Mouse (Mus musculus): Measurements from ENCODE around the gene Cebpzos. TPM values are rescaled to one million over a fixed set of nuclear protein-coding genes. Genes with fewer than 3 reads are reported as not detected.

The Cebpzos gene
- polyA plus RNA-seq, 1 experiment from 2014 or later: 98.1 TPM

DNA sequence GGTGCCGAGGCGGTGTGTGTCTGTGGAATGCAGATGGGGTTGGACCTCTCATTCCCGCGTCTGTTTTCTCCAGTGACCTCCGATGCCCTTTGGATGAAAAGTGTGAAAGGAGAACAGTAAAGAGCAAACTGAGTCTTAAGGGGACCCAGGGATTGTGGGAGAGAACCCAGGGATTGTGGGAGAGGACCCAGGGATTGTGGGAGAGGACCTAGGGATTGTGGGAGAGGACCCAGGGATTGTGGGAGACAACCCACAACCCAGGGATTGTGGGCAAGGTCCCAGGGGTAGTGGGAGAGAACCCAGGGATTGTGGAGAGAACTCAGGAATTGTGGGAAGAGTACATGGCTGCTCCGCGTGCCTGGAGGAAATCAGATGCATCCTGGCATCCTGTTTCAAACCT, 21.3 kb upstream of the Cebpzos start:
- Histone ChIP-seq H3K9ac (replicated peaks; ENCODE audit: low read length) (0 out of 2 replicates have a peak overlapping the region, but pooled peaks have one; percentile 52), H3K4me3 (ENCODE audit: low read length) (no peak overlapping the region), H3K4me1 (ENCODE audit: insufficient read depth, low read length) (no peaks in the 10 kb centered on the region), H3K27me3 (ENCODE audit: insufficient read depth, low read length) (no peaks in the 10 kb centered on the region), H3K4me2 (replicated peaks; ENCODE audit: low read depth, low read length) (peak overlapping the region; percentile 47; the same call in 1 of the 2 replicates), H3K27ac (ENCODE audit: low read length) (no peak overlapping the region), H3K9me3 (ENCODE audit: low read length) (no peaks in the 10 kb centered on the region), H3K36me3 (ENCODE audit: insufficient read depth, low read length) (no peaks in the 10 kb centered on the region)
- no peak for ATAC-seq (ENCODE audit: low FRiP score, low TSS enrichment)
- WGBS: 78% methylated on average over 7 of the region's 7 CpGs

DNA sequence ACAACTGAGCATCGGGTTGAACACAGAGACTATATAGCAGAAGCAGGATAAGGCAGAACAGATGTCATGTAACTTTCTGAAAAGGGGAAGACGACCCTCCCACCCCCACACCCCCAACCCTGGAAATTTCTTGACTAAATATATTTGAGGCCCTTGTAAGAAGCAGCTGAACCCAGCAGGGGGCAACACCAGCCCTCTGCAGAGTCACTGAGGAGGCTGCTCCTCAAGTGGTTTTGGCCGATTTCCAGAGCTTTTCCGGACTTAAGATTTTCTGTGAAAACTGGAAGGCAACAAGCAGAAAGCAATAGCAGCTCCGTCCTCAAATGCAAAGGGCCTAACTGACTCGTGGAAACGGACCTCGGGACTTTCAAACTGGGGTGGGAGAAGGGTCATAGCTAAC, 20.9 kb upstream of the Cebpzos start:
- H3K9ac ChIP-seq (replicated peaks; ENCODE audit: low read length): peak overlapping the region; percentile 52; the same call in 1 of the 2 replicates

DNA sequence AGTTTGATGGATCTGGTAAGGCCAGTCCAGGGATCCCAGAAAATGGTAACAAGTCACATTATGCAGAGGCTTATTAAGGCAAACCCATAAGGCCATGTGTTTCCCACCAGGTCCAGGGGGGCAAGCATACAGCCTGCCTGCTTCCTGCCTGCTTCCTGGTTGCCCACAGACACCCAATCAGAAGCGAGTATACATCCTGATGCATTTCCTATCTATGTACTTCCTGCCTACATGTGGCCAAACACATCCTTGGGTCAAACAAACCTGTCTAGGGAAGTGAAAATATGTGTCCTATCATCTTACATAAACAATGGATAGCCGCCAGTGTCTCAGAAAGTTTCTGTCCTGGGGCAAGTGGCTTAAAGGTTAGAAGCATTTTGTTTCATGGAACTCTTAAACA, 13.1 kb upstream of the Cebpzos start:
- H3K9ac ChIP-seq (replicated peaks; ENCODE audit: low read length): no peak overlapping the region
- H3K27me3 ChIP-seq (ENCODE audit: insufficient read depth, low read length): no peaks in the 10 kb centered on the region
- no peak for ATAC-seq (ENCODE audit: low FRiP score, low TSS enrichment)
- 0 out of 2 replicates have a peak, but pooled peaks cover 3% of the 10 kb centered on the region for H3K9me3 ChIP-seq (ENCODE audit: low read length)
- no peak overlapping the region for H3K4me3 ChIP-seq (ENCODE audit: low read length)
- no peak overlapping the region for H3K4me2 ChIP-seq (replicated peaks; ENCODE audit: low read depth, low read length)
- H3K4me1 ChIP-seq (ENCODE audit: insufficient read depth, low read length): no peaks in the 10 kb centered on the region
- no peak overlapping the region for H3K27ac ChIP-seq (ENCODE audit: low read length)
- 60% methylated on average over 2 of the region's 2 CpGs for WGBS
- H3K36me3 ChIP-seq (ENCODE audit: insufficient read depth, low read length): no peaks in the 10 kb centered on the region

More for the DNA sequence above, 20.9 kb upstream of the Cebpzos start:
- peak overlapping the region; percentile 18; the same call in 1 of the 2 replicates for H3K4me3 ChIP-seq (ENCODE audit: low read length)
- H3K4me1 ChIP-seq (ENCODE audit: insufficient read depth, low read length): no peaks in the 10 kb centered on the region
- peak overlapping the region; percentile 47 for H3K4me2 ChIP-seq (replicated peaks; ENCODE audit: low read depth, low read length)
- H3K9me3 ChIP-seq (ENCODE audit: low read length): no peaks in the 10 kb centered on the region
- H3K36me3 ChIP-seq (ENCODE audit: insufficient read depth, low read length): no peaks in the 10 kb centered on the region
- no peak overlapping the region for H3K27ac ChIP-seq (ENCODE audit: low read length)
- ATAC-seq (ENCODE audit: low FRiP score, low TSS enrichment): peak; percentile 49; the same call in 1 of the 2 replicates
- H3K27me3 ChIP-seq (ENCODE audit: insufficient read depth, low read length): no peaks in the 10 kb centered on the region
- 23% methylated on average over 8 of the region's 8 CpGs for WGBS

- no peaks in the 10 kb centered on the region for H3K36me3 ChIP-seq (ENCODE audit: insufficient read depth, low read length)
- no peak within 1 kb of the TSS for H3K9ac ChIP-seq (replicated peaks; ENCODE audit: low read length)
- no peak within 1 kb of the TSS for H3K4me3 ChIP-seq (ENCODE audit: low read length)
- ATAC-seq (ENCODE audit: low FRiP score, low TSS enrichment): no peak
- H3K4me1 ChIP-seq (ENCODE audit: insufficient read depth, low read length): no peaks in the 10 kb centered on the region
- no peak within 1 kb of the TSS for H3K4me2 ChIP-seq (replicated peaks; ENCODE audit: low read depth, low read length)
- no peaks in the 10 kb centered on the region for H3K9me3 ChIP-seq (ENCODE audit: low read length)
- no peaks in the 10 kb centered on the region for H3K27me3 ChIP-seq (ENCODE audit: insufficient read depth, low read length)
- 72% methylated on average over 5 of the region's 5 CpGs for WGBS
- no peak within 1 kb of the TSS for H3K27ac ChIP-seq (ENCODE audit: low read length)
Observed at GRCm38 (mm10) chr17:78906892-78907291, 9.4 kb upstream of the Cebpzos start, which contains the start of gene Sult6b1. Sult6b1 (minus strand) TSS chr17:78906992.

DNA sequence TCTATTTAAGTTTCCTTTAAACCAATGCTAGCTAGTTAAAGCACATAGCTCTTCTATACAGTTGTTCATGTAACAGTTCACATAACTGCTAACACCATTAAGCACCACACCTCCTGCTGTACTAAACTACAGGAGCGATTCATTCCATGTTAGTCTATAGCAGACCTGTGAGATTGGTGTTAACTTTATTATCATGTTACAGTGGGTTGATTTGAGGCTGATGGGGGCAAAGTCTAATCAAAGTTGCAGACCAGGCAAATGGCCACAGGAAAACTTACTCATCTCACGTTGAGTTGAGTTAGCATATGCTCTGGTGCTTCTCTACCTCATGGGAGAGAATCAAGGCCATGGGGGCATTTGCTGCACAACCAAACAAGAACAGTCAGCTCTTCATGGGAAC, 6.9 kb upstream of the Cebpzos start:
- Histone ChIP-seq H3K4me2 (replicated peaks; ENCODE audit: low read depth, low read length) (no peak overlapping the region), H3K27me3 (ENCODE audit: insufficient read depth, low read length) (no peaks in the 10 kb centered on the region), H3K9me3 (ENCODE audit: low read length) (no peaks in the 10 kb centered on the region), H3K4me1 (ENCODE audit: insufficient read depth, low read length) (no peaks in the 10 kb centered on the region), H3K36me3 (ENCODE audit: insufficient read depth, low read length) (no peaks in the 10 kb centered on the region), H3K27ac (ENCODE audit: low read length) (no peak overlapping the region), H3K4me3 (ENCODE audit: low read length) (no peak overlapping the region), H3K9ac (replicated peaks; ENCODE audit: low read length) (no peak overlapping the region)
- WGBS: 71% methylated on average over 2 of the region's 2 CpGs
- no peak for ATAC-seq (ENCODE audit: low FRiP score, low TSS enrichment)

DNA sequence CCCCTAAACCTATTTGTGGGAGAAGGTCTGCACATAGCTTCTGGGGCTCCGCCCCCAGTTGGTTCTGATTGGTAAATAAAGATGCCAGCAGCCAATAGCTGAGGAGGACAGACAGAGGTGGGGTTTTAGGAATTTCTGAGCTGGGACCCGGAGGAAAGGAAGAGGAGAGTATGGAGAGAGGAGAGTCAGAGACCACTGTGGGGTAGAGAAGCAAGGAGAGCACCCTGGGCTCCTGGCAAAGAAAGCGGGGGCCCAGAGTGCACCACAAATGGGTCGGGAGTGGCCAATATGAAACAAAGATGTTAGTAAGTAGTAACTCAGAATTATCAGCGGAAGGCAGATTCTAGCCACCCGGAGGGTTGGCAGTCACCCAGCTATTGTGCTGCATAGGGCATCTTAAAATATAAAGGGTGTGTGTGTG, 3.4 kb upstream of the Cebpzos start:
- Histone ChIP-seq H3K9ac (replicated peaks; ENCODE audit: low read length) (peak overlapping the region; percentile 22; the same call in 1 of the 2 replicates), H3K27ac (ENCODE audit: low read length) (no peak overlapping the region), H3K9me3 (ENCODE audit: low read length) (no peaks in the 10 kb centered on the region), H3K27me3 (ENCODE audit: insufficient read depth, low read length) (no peaks in the 10 kb centered on the region), H3K36me3 (ENCODE audit: insufficient read depth, low read length) (no peaks in the 10 kb centered on the region), H3K4me1 (ENCODE audit: insufficient read depth, low read length) (peaks cover 13% of the 10 kb centered on the region), H3K4me2 (replicated peaks; ENCODE audit: low read depth, low read length) (peak overlapping the region; percentile 46), H3K4me3 (ENCODE audit: low read length) (peak overlapping the region; percentile 39)
- 38% methylated on average over 6 of the region's 6 CpGs for WGBS
- ATAC-seq (ENCODE audit: low FRiP score, low TSS enrichment): no peak

DNA sequence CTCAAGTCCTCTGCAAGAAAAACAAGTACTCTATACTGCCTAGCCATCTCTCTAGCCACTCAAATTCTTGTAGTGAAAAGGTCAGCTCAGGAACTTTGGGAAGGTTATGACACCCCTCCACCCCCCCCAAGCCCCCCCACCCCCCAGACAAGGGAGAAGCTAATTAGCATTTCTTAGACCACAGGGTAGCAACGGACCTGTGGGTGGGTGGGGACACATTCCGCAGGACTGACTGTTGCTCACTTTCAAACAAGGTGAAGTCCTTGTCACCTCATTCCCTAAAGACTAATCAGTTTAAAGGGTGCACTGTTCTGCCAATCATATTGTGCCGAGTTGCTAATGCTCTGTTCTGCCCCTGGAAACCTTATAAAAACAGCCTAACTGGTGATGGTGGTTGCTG, 2.4 kb upstream of the Cebpzos start:
- 63% methylated on average over 3 of the region's 3 CpGs for WGBS
- Histone ChIP-seq H3K9me3 (ENCODE audit: low read length) (no peaks in the 10 kb centered on the region), H3K9ac (replicated peaks; ENCODE audit: low read length) (no peak overlapping the region), H3K27ac (ENCODE audit: low read length) (no peak overlapping the region), H3K4me2 (replicated peaks; ENCODE audit: low read depth, low read length) (no peak overlapping the region), H3K4me1 (ENCODE audit: insufficient read depth, low read length) (peaks cover 13% of the 10 kb centered on the region), H3K4me3 (ENCODE audit: low read length) (no peak overlapping the region), H3K27me3 (ENCODE audit: insufficient read depth, low read length) (no peaks in the 10 kb centered on the region), H3K36me3 (ENCODE audit: insufficient read depth, low read length) (peaks cover 6% of the 10 kb centered on the region; the same call in 1 of the 2 replicates)
- ATAC-seq (ENCODE audit: low FRiP score, low TSS enrichment): no peak

DNA sequence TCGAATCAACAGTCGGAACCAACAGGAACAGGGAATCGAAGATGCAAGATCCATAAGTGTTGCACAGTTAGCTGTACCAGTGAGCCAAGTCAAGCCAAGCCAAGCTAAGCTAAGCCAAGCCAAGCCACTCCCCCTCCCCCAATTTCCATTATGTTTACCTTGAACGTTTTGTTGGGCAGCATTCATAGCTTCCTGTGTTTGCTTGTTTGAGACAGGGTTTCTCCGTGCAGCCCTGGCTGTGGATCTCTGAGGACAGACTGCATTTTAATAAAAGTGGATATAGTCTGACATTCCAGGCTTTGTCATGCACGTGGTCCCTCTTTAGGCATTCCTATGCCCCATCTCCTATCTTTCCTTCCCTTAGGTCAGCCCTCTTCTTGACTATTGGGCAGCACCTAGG, 528 bp upstream of the Cebpzos start:
- Histone ChIP-seq H3K9me3 (ENCODE audit: low read length) (no peaks in the 10 kb centered on the region), H3K27me3 (ENCODE audit: insufficient read depth, low read length) (no peaks in the 10 kb centered on the region), H3K4me3 (ENCODE audit: low read length) (peak overlapping the region; percentile 91), H3K4me2 (replicated peaks; ENCODE audit: low read depth, low read length) (peak overlapping the region; percentile 88), H3K4me1 (ENCODE audit: insufficient read depth, low read length) (peaks cover 13% of the 10 kb centered on the region), H3K27ac (ENCODE audit: low read length) (peak overlapping the region; percentile 91), H3K36me3 (ENCODE audit: insufficient read depth, low read length) (peaks cover 15% of the 10 kb centered on the region), H3K9ac (replicated peaks; ENCODE audit: low read length) (peak overlapping the region; percentile 91)
- 47% methylated on average over 6 of the region's 6 CpGs for WGBS
- peak; percentile 3; the same call in 1 of the 2 replicates for ATAC-seq (ENCODE audit: low FRiP score, low TSS enrichment)

DNA sequence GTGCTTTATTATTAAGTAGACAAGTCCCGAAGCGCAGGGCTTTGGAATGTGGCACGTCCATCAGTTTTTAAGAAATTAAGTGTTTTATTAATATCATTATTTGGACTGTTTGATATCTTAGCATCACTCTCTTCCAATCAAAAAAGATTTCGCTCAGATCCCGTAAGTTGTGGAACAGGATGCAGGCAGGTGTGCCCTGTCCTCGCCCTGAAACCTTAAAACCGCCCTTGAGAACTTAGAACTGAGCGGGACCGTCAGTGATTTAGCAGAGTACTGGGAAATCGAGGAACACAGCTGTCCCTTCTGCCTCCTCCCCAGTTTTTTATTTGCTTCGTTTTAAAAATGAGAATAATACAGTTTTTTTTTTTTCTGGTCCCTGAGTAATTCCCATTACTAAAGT, 599 bp downstream of the Cebpzos start:
- Histone ChIP-seq H3K4me1 (ENCODE audit: insufficient read depth, low read length) (peaks cover 13% of the 10 kb centered on the region), H3K4me2 (replicated peaks; ENCODE audit: low read depth, low read length) (peak overlapping the region; percentile 88), H3K27ac (ENCODE audit: low read length) (peak overlapping the region; percentile 91), H3K9me3 (ENCODE audit: low read length) (no peaks in the 10 kb centered on the region), H3K27me3 (ENCODE audit: insufficient read depth, low read length) (no peaks in the 10 kb centered on the region), H3K4me3 (ENCODE audit: low read length) (peak overlapping the region; percentile 91), H3K36me3 (ENCODE audit: insufficient read depth, low read length) (peaks cover 25% of the 10 kb centered on the region), H3K9ac (replicated peaks; ENCODE audit: low read length) (peak overlapping the region; percentile 91)
- ATAC-seq (ENCODE audit: low FRiP score, low TSS enrichment): peak; percentile 43
- under 1% methylated on average over 11 of the region's 11 CpGs for WGBS

- H3K4me3 ChIP-seq (ENCODE audit: low read length): peak overlapping the region; percentile 91; the same call in 1 of the 2 replicates
- ATAC-seq (ENCODE audit: low FRiP score, low TSS enrichment): no peak
- H3K27ac ChIP-seq (ENCODE audit: low read length): no peak overlapping the region
- H3K4me2 ChIP-seq (replicated peaks; ENCODE audit: low read depth, low read length): peak overlapping the region; percentile 88
- H3K27me3 ChIP-seq (ENCODE audit: insufficient read depth, low read length): no peaks in the 10 kb centered on the region
- H3K36me3 ChIP-seq (ENCODE audit: insufficient read depth, low read length): peaks cover 30% of the 10 kb centered on the region
- no peaks in the 10 kb centered on the region for H3K9me3 ChIP-seq (ENCODE audit: low read length)
- peaks cover 13% of the 10 kb centered on the region for H3K4me1 ChIP-seq (ENCODE audit: insufficient read depth, low read length)
- peak overlapping the region; percentile 91 for H3K9ac ChIP-seq (replicated peaks; ENCODE audit: low read length)
- WGBS: 39% methylated on average over 6 of the region's 6 CpGs
Observed at GRCm38 (mm10) chr17:78917696-78918095, 1.4 kb downstream of the Cebpzos start.
